Mouse (Mus musculus) small intestine, adult 2 months (tissue): ENCODE results near the gene Cnbp. TPM values are rescaled to one million over a fixed set of nuclear protein-coding genes. Genes with fewer than 3 reads are reported as not detected.
A peak's percentile ranks its signal among the peaks of the same experiment; 100 is the strongest.

Experiments used
- H3K27ac ChIP-seq: fragments of 200-500 bp; 2 replicates; pipeline ENCODE4 v1.5.1; 2012; ENCODE audit warnings: low read depth, low read length, control low read depth, inconsistent platforms; ENCODE audit not compliant: insufficient read depth
- H3K27me3 ChIP-seq: fragments of 200-500 bp; 2 replicates; pipeline ENCODE4 v1.6.1; 2012; ENCODE audit warnings: mild to moderate bottlenecking, moderate library complexity, low read length, inconsistent platforms; ENCODE audit not compliant: control insufficient read depth, insufficient read depth
- H3K36me3 ChIP-seq: fragments of 200-500 bp; 2 replicates; pipeline ENCODE4 v1.6.1; 2012; ENCODE audit warnings: mild to moderate bottlenecking, low read length, control low read depth, inconsistent platforms; ENCODE audit not compliant: control insufficient read depth, insufficient read depth
- H3K4me1 ChIP-seq: fragments of 200-500 bp; 2 replicates; pipeline ENCODE4 v1.6.1; 2012; ENCODE audit warnings: low read length, inconsistent platforms, mixed read lengths; ENCODE audit not compliant: control insufficient read depth, insufficient read depth, insufficient read length
- H3K4me3 ChIP-seq: fragments of 200-500 bp; 2 replicates; pipeline ENCODE4 v1.5.1; 2012; ENCODE audit warnings: low read depth, mild to moderate bottlenecking, control low read depth, inconsistent platforms, low read length, moderate library complexity
- CTCF ChIP-seq: fragments of 200-500 bp; IDR thresholded peaks from 2 replicates; pipeline ENCODE4 v1.5.1; 2012; ENCODE audit warnings: low read depth, mild to moderate bottlenecking, control low read depth, inconsistent platforms, low read length, moderate library complexity, mixed read lengths; ENCODE audit not compliant: insufficient replicate concordance, insufficient read length; ENCODE audit errors: extremely low read depth
- POLR2A ChIP-seq: fragments of 200-500 bp; IDR thresholded peaks from 2 replicates; pipeline ENCODE4 v1.6.1; 2012; ENCODE audit warnings: low read depth, mild to moderate bottlenecking, control low read depth, inconsistent platforms, low read length, moderate library complexity
- WGBS: fragments of 180-500 bp; shearing (Covaris S2); methylation state at CpG from one replicate; pipeline ENCODE4 v1.1.7; 2018; 5-methylcytosine and 5-hydroxymethylcytosine counted together
- polyA plus RNA-seq: library from polyadenylated mRNA; depleted of rRNA; stranded (reverse); fragments of >200 nt; gene quantifications from 2 replicates; pipeline ENCODE4 v1.2.3, GENCODE M21; 2012

Cnbp gene
- polyA plus RNA-seq, 1 experiment: 77.3 TPM

DNA sequence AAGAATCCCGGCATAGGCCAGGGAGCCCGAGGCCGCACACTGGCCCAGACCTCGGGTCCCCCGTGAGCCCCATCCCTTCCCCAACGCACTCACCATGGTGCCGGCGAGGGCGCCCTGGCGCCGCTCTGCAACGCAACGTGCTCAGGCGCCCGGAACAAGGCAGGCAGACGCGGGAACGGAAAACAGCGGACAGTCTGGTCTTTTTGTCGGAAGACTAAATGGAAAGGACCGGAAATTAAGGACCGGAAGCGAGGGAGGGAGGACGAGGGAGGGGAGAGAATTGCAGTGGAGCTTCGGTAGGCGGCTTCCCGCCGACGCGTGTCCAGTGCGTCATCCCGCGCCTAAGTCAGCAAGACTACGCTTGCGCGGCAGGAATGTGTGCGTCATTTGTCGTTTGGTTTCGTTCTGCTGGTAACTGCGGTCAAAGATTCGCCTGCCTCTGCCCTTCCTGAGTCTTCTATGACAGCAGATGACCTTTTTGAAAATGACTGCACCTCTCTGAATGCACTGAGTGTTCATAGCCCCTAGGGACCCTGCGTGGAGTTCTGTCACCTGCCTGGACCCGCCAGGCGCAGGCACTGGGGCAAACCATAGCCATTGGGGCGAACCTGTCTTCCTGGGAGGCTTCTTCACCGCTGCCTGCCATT lies 12.2 kb downstream of the Cnbp start, which contains the start of gene Isy1:
Isy1 (minus strand) TSS at position 248 of the 647 bp plus-strand sequence.
- no peaks in the 10 kb centered on the region for H3K27me3 ChIP-seq
- WGBS: under 1% methylated on average over 46 of the region's 46 CpGs

DNA sequence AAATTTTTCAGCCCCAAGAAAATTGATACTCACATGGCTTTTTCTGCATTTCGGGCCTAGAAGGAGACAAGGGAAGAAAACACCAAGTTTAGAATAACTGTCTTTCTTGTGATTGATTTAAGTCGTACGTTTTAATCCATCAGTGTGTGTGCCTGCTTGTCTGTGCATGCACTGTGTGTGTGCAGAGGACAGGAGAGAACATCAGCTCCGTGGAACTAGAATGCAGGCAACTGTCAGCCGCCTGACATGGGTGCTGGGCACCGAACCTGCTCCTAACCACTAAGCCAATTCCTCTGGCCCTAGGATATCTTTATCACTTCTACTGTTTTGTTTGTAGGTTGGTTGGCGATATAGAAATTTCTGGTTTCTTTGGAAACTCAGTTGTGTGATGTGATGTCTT lies 15.2 kb downstream of the Cnbp start, which contains the start of gene Gm45140:
Gm45140 (minus strand) TSS at position 101 of the 400 bp plus-strand sequence.
- TF ChIP-seq POLR2A (no peak), CTCF (no peak)

More for the DNA sequence above, 12.2 kb downstream of the Cnbp start, which contains the start of gene Isy1:
- H3K4me3 ChIP-seq: peak within 1 kb of the TSS; percentile 86
- peak; percentile 47; the same call in 1 of the 2 replicates for TF ChIP-seq POLR2A
- 0 out of 2 replicates have a peak, but pooled peaks have one; percentile 19 for TF ChIP-seq CTCF
- H3K36me3 ChIP-seq: peaks cover 21% of the 10 kb centered on the region
- peaks cover 3% of the 10 kb centered on the region; the same call in 1 of the 2 replicates for H3K4me1 ChIP-seq
- peak within 1 kb of the TSS; percentile 99 for H3K27ac ChIP-seq

DNA sequence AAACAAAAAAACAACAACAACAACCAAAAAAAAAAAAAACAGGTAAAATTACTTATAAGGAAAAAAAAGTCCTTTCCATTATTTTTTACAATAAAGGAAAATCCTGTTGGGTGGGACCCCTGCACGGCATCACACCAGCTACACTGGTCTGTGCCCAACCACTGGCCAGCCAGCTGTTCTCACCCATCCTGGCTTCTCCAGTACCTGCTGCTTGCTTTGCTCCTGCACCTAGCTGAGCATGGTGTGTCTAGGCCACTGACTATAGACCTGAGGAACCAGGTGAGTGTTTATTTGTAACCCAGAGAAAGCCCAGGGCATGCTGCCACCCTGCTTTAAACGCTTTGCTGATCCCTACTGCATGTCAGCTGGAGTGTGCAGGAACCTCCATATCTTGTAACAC lies 30.5 kb downstream of the Cnbp start:
- TF ChIP-seq POLR2A (no peak), CTCF (no peak)
- H3K4me3 ChIP-seq: no peak overlapping the region
- H3K4me1 ChIP-seq: no peaks in the 10 kb centered on the region
- H3K27me3 ChIP-seq: no peaks in the 10 kb centered on the region
- H3K36me3 ChIP-seq: peaks cover 50% of the 10 kb centered on the region
- H3K27ac ChIP-seq: no peak overlapping the region
- whole genome bisulfite sequencing: 93% methylated on average over 2 of the region's 2 CpGs

More for the DNA sequence above, 15.2 kb downstream of the Cnbp start, which contains the start of gene Gm45140:
- no peaks in the 10 kb centered on the region; the same call in 1 of the 2 replicates for H3K27me3 ChIP-seq
- WGBS: 95% methylated on average over 7 of the region's 7 CpGs
- peaks cover 3% of the 10 kb centered on the region; the same call in 1 of the 2 replicates for H3K4me1 ChIP-seq
- no peak within 1 kb of the TSS for H3K4me3 ChIP-seq
- H3K36me3 ChIP-seq: peaks cover 19% of the 10 kb centered on the region
- no peak within 1 kb of the TSS for H3K27ac ChIP-seq

DNA sequence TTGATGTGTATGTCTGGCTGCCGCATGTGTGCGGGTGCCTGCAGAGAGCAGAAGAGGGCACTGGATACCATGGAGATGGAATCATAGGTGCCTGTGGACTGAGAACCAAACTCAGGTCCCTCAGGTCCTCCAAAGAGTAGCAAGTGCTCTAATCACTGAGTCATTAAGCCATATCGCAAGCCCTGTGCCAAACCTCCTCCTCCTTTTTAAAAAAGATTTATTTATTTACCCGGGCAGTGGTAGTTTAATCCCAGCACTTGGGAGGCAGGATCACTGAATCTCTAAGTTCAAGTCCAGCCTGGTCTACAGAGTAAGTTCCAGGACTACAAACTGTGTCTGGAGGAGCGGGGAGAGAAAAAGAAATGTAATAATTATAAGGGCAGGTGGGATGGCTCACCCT lies 36.4 kb downstream of the Cnbp start:
- TF ChIP-seq POLR2A: no peak
- no peak for TF ChIP-seq CTCF
- peaks cover 10% of the 10 kb centered on the region for H3K4me1 ChIP-seq
- no peak overlapping the region for H3K27ac ChIP-seq
- H3K27me3 ChIP-seq: no peaks in the 10 kb centered on the region
- H3K36me3 ChIP-seq: peaks cover 16% of the 10 kb centered on the region
- no peak overlapping the region for H3K4me3 ChIP-seq
- 78% methylated on average over 5 of the region's 5 CpGs for WGBS

- WGBS: 84% methylated on average over 1 of the region's 1 CpGs
- Histone ChIP-seq H3K27me3 (no peaks in the 10 kb centered on the region), H3K27ac (peak overlapping the region; percentile 61), H3K4me3 (0 out of 2 replicates have a peak overlapping the region, but pooled peaks have one; percentile 82), H3K36me3 (peaks cover 1% of the 10 kb centered on the region; the same call in 1 of the 2 replicates), H3K4me1 (peaks cover 14% of the 10 kb centered on the region)
- TF ChIP-seq CTCF: no peak
- no peak for TF ChIP-seq POLR2A
These were observed 38.2 kb downstream of the Cnbp start for GRCm38 (mm10) chr6:87812656-87813055.

- H3K27ac ChIP-seq: peak within 1 kb of the TSS; percentile 91
- TF ChIP-seq POLR2A (peak; percentile 99), CTCF (no peak)
These were observed 39.1 kb downstream of the Cnbp start, which contains the start of gene Rab43 for GRCm38 (mm10) chr6:87811675-87812338. Rab43 (minus strand) TSS chr6:87812164.

More at GRCm38 (mm10) chr6:87811675-87812338, 39.1 kb downstream of the Cnbp start, which contains the start of gene Rab43:
- peak within 1 kb of the TSS; percentile 82 for H3K4me3 ChIP-seq
- no peaks in the 10 kb centered on the region for H3K27me3 ChIP-seq
- under 1% methylated on average over 56 of the region's 56 CpGs for WGBS
- peaks cover 14% of the 10 kb centered on the region for H3K4me1 ChIP-seq
- no peaks in the 10 kb centered on the region; the same call in 1 of the 2 replicates for H3K36me3 ChIP-seq
